Mouse (Mus musculus) megakaryocyte, embryonic 14.5 days (primary cell): Measurements from ENCODE around the gene C1qbp. TPM values are rescaled to one million over a fixed set of nuclear protein-coding genes. Genes with fewer than 3 reads are reported as not detected.

ENCODE experiments used
- H3K27me3 ChIP-seq: replicated peaks from 2 replicates; pipeline ENCODE3; 2012; ENCODE audit warnings: inconsistent platforms
- H3K36me3 ChIP-seq: replicated peaks from 2 replicates; pipeline ENCODE3; 2012; ENCODE audit warnings: low read length, inconsistent platforms, mixed read lengths
- H3K4me1 ChIP-seq: 2 replicates; pipeline ENCODE4 v1.6.1; 2012; ENCODE audit warnings: inconsistent platforms
- H3K4me3 ChIP-seq: replicated peaks from 2 replicates; pipeline ENCODE3; 2012; ENCODE audit warnings: moderate library complexity, mild to moderate bottlenecking, inconsistent platforms
- H3K9me3 ChIP-seq: 2 replicates; pipeline ENCODE4 v1.6.1; 2012; ENCODE audit warnings: inconsistent platforms
- FLI1 ChIP-seq: IDR thresholded peaks from 2 replicates; pipeline ENCODE4 v1.6.1; 2012; ENCODE audit warnings: low read length, inconsistent platforms, mixed read lengths
- GATA1 ChIP-seq: IDR thresholded peaks from 3 replicates; pipeline ENCODE4 v1.6.1; 2012; ENCODE audit warnings: mixed read lengths, low read length, inconsistent platforms, borderline replicate concordance
- polyA plus RNA-seq: library from polyadenylated mRNA; stranded (reverse); fragments of >175 nt; gene quantifications from 2 replicates; pipeline ENCODE4 v1.2.3, GENCODE M21; 2012; ENCODE audit warnings: low replicate concordance; ENCODE audit not compliant: insufficient read depth

Gene C1qbp
- 211 and 537 TPM in 2 replicates for polyA plus RNA-seq

GRCm38 (mm10) chr11:70982557-70983228 is at the start of gene C1qbp:
C1qbp (minus strand) TSS chr11:70983026.
- TF ChIP-seq FLI1 = no peak
- no peak for TF ChIP-seq GATA1
- H3K4me1 ChIP-seq = peaks cover 48% of the 10 kb centered on the region
- H3K36me3 ChIP-seq = peaks cover 77% of the 10 kb centered on the region
- no peaks in the 10 kb centered on the region for H3K9me3 ChIP-seq
- H3K4me3 ChIP-seq = peak within 1 kb of the TSS; percentile 98
- H3K27me3 ChIP-seq = no peaks in the 10 kb centered on the region

- no peak for TF ChIP-seq FLI1
- no peak for TF ChIP-seq GATA1
- H3K27me3 ChIP-seq = peaks cover 8% of the 10 kb centered on the region
- H3K4me1 ChIP-seq = peaks cover 17% of the 10 kb centered on the region
- H3K4me3 ChIP-seq = no peak overlapping the region
- no peaks in the 10 kb centered on the region for H3K9me3 ChIP-seq
- H3K36me3 ChIP-seq = peaks cover 61% of the 10 kb centered on the region
These were observed 49.2 kb upstream of the C1qbp start for GRCm38 (mm10) chr11:71032070-71032469.

- peaks cover 86% of the 10 kb centered on the region for H3K36me3 ChIP-seq
These were observed 46.7 kb upstream of the C1qbp start for GRCm38 (mm10) chr11:71029403-71030118.

GRCm38 (mm10) chr11:71028280-71028679 is 45.5 kb upstream of the C1qbp start:
- H3K36me3 ChIP-seq = peaks cover 97% of the 10 kb centered on the region
- no peaks in the 10 kb centered on the region for H3K9me3 ChIP-seq
- peaks cover 6% of the 10 kb centered on the region for H3K27me3 ChIP-seq
- H3K4me3 ChIP-seq = no peak overlapping the region
- H3K4me1 ChIP-seq = peaks cover 24% of the 10 kb centered on the region
- TF ChIP-seq FLI1 (no peak), GATA1 (no peak)

More at GRCm38 (mm10) chr11:71029403-71030118, 46.7 kb upstream of the C1qbp start:
- no peak overlapping the region for H3K4me3 ChIP-seq
- TF ChIP-seq GATA1 (no peak), FLI1 (no peak)
- peaks cover 6% of the 10 kb centered on the region for H3K27me3 ChIP-seq
- peaks cover 17% of the 10 kb centered on the region for H3K4me1 ChIP-seq
- no peaks in the 10 kb centered on the region for H3K9me3 ChIP-seq

- Histone ChIP-seq H3K27me3 (no peaks in the 10 kb centered on the region), H3K36me3 (peaks cover 55% of the 10 kb centered on the region), H3K4me3 (peak within 1 kb of the TSS; percentile 98), H3K9me3 (no peaks in the 10 kb centered on the region), H3K4me1 (peaks cover 68% of the 10 kb centered on the region)
- TF ChIP-seq FLI1 (peak; percentile 61; the same call in 1 of the 2 replicates), GATA1 (no peak)
These were observed 36.6 kb upstream of the C1qbp start, which contains the start of the genes Mis12 and Derl2 for GRCm38 (mm10) chr11:71019201-71020068. Mis12 (plus strand) TSS chr11:71019611. Derl2 (minus strand) TSS chr11:71019841.

GRCm38 (mm10) chr11:71018416-71019200 is 35.8 kb upstream of the C1qbp start:
- peaks cover 63% of the 10 kb centered on the region for H3K4me1 ChIP-seq
- H3K27me3 ChIP-seq = no peaks in the 10 kb centered on the region
- H3K9me3 ChIP-seq = no peaks in the 10 kb centered on the region
- peak overlapping the region; percentile 98 for H3K4me3 ChIP-seq
- TF ChIP-seq FLI1 (no peak), GATA1 (no peak)
- peaks cover 56% of the 10 kb centered on the region for H3K36me3 ChIP-seq

GRCm38 (mm10) chr11:71017051-71017450 is 34.2 kb upstream of the C1qbp start:
- Histone ChIP-seq H3K9me3 (no peaks in the 10 kb centered on the region), H3K27me3 (no peaks in the 10 kb centered on the region), H3K4me3 (no peak overlapping the region), H3K36me3 (peaks cover 56% of the 10 kb centered on the region), H3K4me1 (peaks cover 50% of the 10 kb centered on the region)
- TF ChIP-seq FLI1 = no peak

- no peak for TF ChIP-seq GATA1
- TF ChIP-seq FLI1 = no peak
- Histone ChIP-seq H3K9me3 (no peaks in the 10 kb centered on the region), H3K27me3 (no peaks in the 10 kb centered on the region), H3K36me3 (peaks cover 90% of the 10 kb centered on the region), H3K4me3 (no peak overlapping the region), H3K4me1 (peaks cover 38% of the 10 kb centered on the region)
These were observed 29.9 kb upstream of the C1qbp start for GRCm38 (mm10) chr11:71012743-71013142.

- Histone ChIP-seq H3K36me3 (peaks cover 71% of the 10 kb centered on the region), H3K4me1 (peaks cover 19% of the 10 kb centered on the region), H3K27me3 (no peaks in the 10 kb centered on the region), H3K4me3 (no peak overlapping the region), H3K9me3 (no peaks in the 10 kb centered on the region)
- no peak for TF ChIP-seq GATA1
- no peak for TF ChIP-seq FLI1
These were observed 25.5 kb upstream of the C1qbp start for GRCm38 (mm10) chr11:71008321-71008720.
